10 mouse cellular contexts compared by ENCODE assay signal in genomic region chr11:68089885-68090592, GRCm38 (mm10).
DNase-seq lines count a peak whose midpoint lies in the region; ATAC-seq and TF ChIP-seq lines count a peak whose summit lies in the region.
"Had no signal": no experiment of that assay in that cellular context is flagged by ENCODE, and none has a peak within 500 bp of the region (broad histone marks: within the 10 kb centered on the region; RNA-seq: fewer than 3 reads in every experiment).

No protein-coding gene starts in this region.

- ATAC-seq in midbrain, embryonic 11.5 days (ENCODE audit: low FRiP score), result no peak
- ATAC-seq in midbrain, postnatal 0 days (ENCODE audit: low FRiP score), result no peak
- no peak for ATAC-seq in limb, embryonic 12.5 days (ENCODE audit: insufficient number of reproducible peaks, insufficient read depth, low FRiP score, low TSS enrichment, low read depth)
- ATAC-seq in stomach, postnatal 0 days (ENCODE audit: low FRiP score, low TSS enrichment), result peak; percentile 64; the same call in 1 of the 2 replicates

- peaks cover 3% of the 10 kb centered on the region; the same call in 1 of the 2 replicates for H3K36me3 ChIP-seq in heart, embryonic 10.5 days
- H3K36me3 ChIP-seq in midbrain, embryonic 11.5 days (ENCODE audit: control insufficient read depth, insufficient read depth, low read length), result no peaks in the 10 kb centered on the region
- no peaks in the 10 kb centered on the region for H3K36me3 ChIP-seq in midbrain, postnatal 0 days (ENCODE audit: insufficient read depth, low read length)
- no peaks in the 10 kb centered on the region for H3K36me3 ChIP-seq in limb, embryonic 12.5 days
- H3K36me3 ChIP-seq in stomach, postnatal 0 days (ENCODE audit: control insufficient read depth, insufficient read depth, low read length), result no peaks in the 10 kb centered on the region
- no peaks in the 10 kb centered on the region for H3K36me3 ChIP-seq in kidney, adult 2 months (ENCODE audit: control insufficient read depth, insufficient read depth, low read length)
- H3K36me3 ChIP-seq: liver, embryonic 15.5 days had no signal

- no peak for TF ChIP-seq CTCF in midbrain, postnatal 0 days (IDR thresholded peaks at IDR 0.05)
- TF ChIP-seq CTCF in stomach, postnatal 0 days (IDR thresholded peaks at IDR 0.05; ENCODE audit: low read depth), result no peak
- TF ChIP-seq CTCF in kidney, adult 2 months (conservative IDR thresholded peaks at IDR 0.05; ENCODE audit: insufficient read depth, insufficient read length, low read depth, low read length), result no peak

- TF ChIP-seq POLR2A in kidney, adult 2 months (IDR thresholded peaks at IDR 0.05; ENCODE audit: low read depth, low read length), result no peak

- no peak for TF ChIP-seq EP300 in stomach, postnatal 0 days (optimal IDR thresholded peaks at IDR 0.05)

- 0 out of 2 replicates have a peak overlapping the region, but pooled peaks have one; percentile 3 for H3K4me3 ChIP-seq in heart, embryonic 10.5 days
- H3K4me3 ChIP-seq in midbrain, embryonic 11.5 days (ENCODE audit: low read depth, low read length), result no peak overlapping the region
- no peak overlapping the region for H3K4me3 ChIP-seq in midbrain, postnatal 0 days (ENCODE audit: low read depth, low read length)
- no peak overlapping the region for H3K4me3 ChIP-seq in limb, embryonic 12.5 days (replicated peaks)
- H3K4me3 ChIP-seq in stomach, postnatal 0 days (ENCODE audit: low read depth, low read length), result no peak overlapping the region
- no peak overlapping the region for H3K4me3 ChIP-seq in kidney, adult 2 months (ENCODE audit: insufficient read depth, low read depth, low read length)
- H3K4me3 ChIP-seq: liver, embryonic 15.5 days had no signal

- no peaks in the 10 kb centered on the region for H3K27me3 ChIP-seq in heart, embryonic 10.5 days (ENCODE audit: insufficient read depth, poor library complexity, severe bottlenecking)
- no peaks in the 10 kb centered on the region for H3K27me3 ChIP-seq in midbrain, embryonic 11.5 days (ENCODE audit: control insufficient read depth, insufficient read depth, low read length)
- no peaks in the 10 kb centered on the region for H3K27me3 ChIP-seq in midbrain, postnatal 0 days (ENCODE audit: insufficient read depth, low read length)
- H3K27me3 ChIP-seq in limb, embryonic 12.5 days, result no peaks in the 10 kb centered on the region
- no peaks in the 10 kb centered on the region for H3K27me3 ChIP-seq in stomach, postnatal 0 days (ENCODE audit: control insufficient read depth, insufficient read depth, low read length)
- H3K27me3 ChIP-seq in kidney, adult 2 months (replicated peaks; ENCODE audit: control insufficient read depth, insufficient read depth, low read length), result no peaks in the 10 kb centered on the region
- H3K27me3 ChIP-seq: liver, embryonic 15.5 days had no signal

- no peaks in the 10 kb centered on the region for H3K9me3 ChIP-seq in heart, embryonic 10.5 days
- no peaks in the 10 kb centered on the region for H3K9me3 ChIP-seq in midbrain, embryonic 11.5 days (ENCODE audit: control insufficient read depth, low read length)
- H3K9me3 ChIP-seq in midbrain, postnatal 0 days (ENCODE audit: low read length), result no peaks in the 10 kb centered on the region
- H3K9me3 ChIP-seq in limb, embryonic 12.5 days, result no peaks in the 10 kb centered on the region
- H3K9me3 ChIP-seq in stomach, postnatal 0 days (ENCODE audit: control insufficient read depth, low read length), result no peaks in the 10 kb centered on the region
- H3K9me3 ChIP-seq: liver, embryonic 15.5 days had no signal

- H3K9ac ChIP-seq in midbrain, embryonic 11.5 days (ENCODE audit: low read length), result no peak overlapping the region
- H3K9ac ChIP-seq in midbrain, postnatal 0 days (replicated peaks; ENCODE audit: low read length, poor library complexity, severe bottlenecking), result no peak overlapping the region
- no peak overlapping the region for H3K9ac ChIP-seq in limb, embryonic 12.5 days (replicated peaks)
- no peak overlapping the region for H3K9ac ChIP-seq in stomach, postnatal 0 days (ENCODE audit: low read length)
- H3K9ac ChIP-seq: liver, embryonic 15.5 days had no signal

- peaks cover 9% of the 10 kb centered on the region for H3K4me1 ChIP-seq in heart, embryonic 10.5 days
- 0 out of 2 replicates have a peak, but pooled peaks cover 2% of the 10 kb centered on the region for H3K4me1 ChIP-seq in midbrain, embryonic 11.5 days (ENCODE audit: control insufficient read depth, insufficient read depth, low read length)
- H3K4me1 ChIP-seq in midbrain, postnatal 0 days (ENCODE audit: insufficient read depth, low read length), result no peaks in the 10 kb centered on the region
- peaks cover 26% of the 10 kb centered on the region for H3K4me1 ChIP-seq in limb, embryonic 12.5 days (replicated peaks)
- H3K4me1 ChIP-seq in stomach, postnatal 0 days (replicated peaks; ENCODE audit: control insufficient read depth, insufficient read depth), result no peaks in the 10 kb centered on the region
- peaks cover 7% of the 10 kb centered on the region; the same call in 1 of the 2 replicates for H3K4me1 ChIP-seq in kidney, adult 2 months (ENCODE audit: control insufficient read depth, insufficient read depth, low read length)
- H3K4me1 ChIP-seq: liver, embryonic 15.5 days had no signal

- intact Hi-C loops in heart, postnatal 14 days (cut with DNase I), result no loop called here
- intact Hi-C loops in left cerebral cortex, postnatal 36 days (cut with DNase I), result no loop called here

- H3K4me2 ChIP-seq in midbrain, embryonic 11.5 days, result no peak overlapping the region
- H3K4me2 ChIP-seq in midbrain, postnatal 0 days (ENCODE audit: low read depth, low read length, poor library complexity, severe bottlenecking), result no peak overlapping the region
- 0 out of 2 replicates have a peak overlapping the region, but pooled peaks have one; percentile 10 for H3K4me2 ChIP-seq in limb, embryonic 12.5 days
- no peak overlapping the region for H3K4me2 ChIP-seq in stomach, postnatal 0 days (replicated peaks; ENCODE audit: low read depth)
- H3K4me2 ChIP-seq: liver, embryonic 15.5 days had no signal

- 42% methylated on average over 13 of the region's 13 CpGs for WGBS in heart, embryonic 10.5 days
- WGBS in midbrain, embryonic 11.5 days, result 67% methylated on average over 13 of the region's 13 CpGs
- WGBS in midbrain, postnatal 0 days, result 66% methylated on average over 13 of the region's 13 CpGs
- WGBS in limb, embryonic 12.5 days, result 37% methylated on average over 13 of the region's 13 CpGs
- WGBS in stomach, postnatal 0 days, result 33% methylated on average over 13 of the region's 13 CpGs
- 54% methylated on average over 13 of the region's 13 CpGs for WGBS in kidney, adult 2 months

- H3K27ac ChIP-seq in heart, embryonic 10.5 days, result peak overlapping the region; percentile 71
- H3K27ac ChIP-seq in midbrain, embryonic 11.5 days (ENCODE audit: low read depth, low read length), result no peak overlapping the region
- H3K27ac ChIP-seq in midbrain, postnatal 0 days (ENCODE audit: low read depth, low read length), result no peak overlapping the region
- peak overlapping the region; percentile 59; the same call in 1 of the 2 replicates for H3K27ac ChIP-seq in limb, embryonic 12.5 days
- 0 out of 2 replicates have a peak overlapping the region, but pooled peaks have one; percentile 13 for H3K27ac ChIP-seq in stomach, postnatal 0 days (replicated peaks)
- H3K27ac ChIP-seq in kidney, adult 2 months (ENCODE audit: insufficient read depth, low read depth, low read length), result no peak overlapping the region
- H3K27ac ChIP-seq: liver, embryonic 15.5 days had no signal

- DNase-seq in heart, embryonic 10.5 days (ENCODE audit: low spot score), result no peak
- no peak for DNase-seq in heart, postnatal 14 days
- peak; percentile 85 for DNase-seq in midbrain, embryonic 11.5 days (ENCODE audit: low spot score, missing footprints)
- DNase-seq in midbrain, postnatal 0 days (ENCODE audit: low spot score), result no peak
- no peak for DNase-seq in stomach, postnatal 0 days (ENCODE audit: low spot score)
- DNase-seq in left cerebral cortex, postnatal 36 days (ENCODE audit: low spot score in 2 of 2), result no peak
- no peak for DNase-seq in kidney, adult 2 months
- DNase-seq: adrenal gland, adult 2 months had no signal

Comparison
In these comparisons a context has a peak if more than half of its experiments do, and no peak if none do; other contexts are left out.
1. H3K27ac ChIP-seq: peak in heart, embryonic 10.5 days (single experiment), limb, embryonic 12.5 days (single experiment) and stomach, postnatal 0 days (single experiment); none in midbrain, embryonic 11.5 days (single experiment), midbrain, postnatal 0 days (single experiment) and kidney, adult 2 months (single experiment).